Comparison of ENCODE assay signal across 9 mouse cellular contexts in genomic region chr1:151078909-151079522, GRCm38 (mm10).
DNase-seq lines count a peak whose midpoint lies in the region; ATAC-seq and TF ChIP-seq lines count a peak whose summit lies in the region.
"Had no signal": no experiment of that assay in that cellular context is flagged by ENCODE, and none has a peak within 500 bp of the region (broad histone marks: within the 10 kb centered on the region; RNA-seq: fewer than 3 reads in every experiment).

No protein-coding gene starts in this region.

- no peaks in the 10 kb centered on the region for H3K9me3 ChIP-seq in forebrain, embryonic 14.5 days (replicated peaks; ENCODE audit: control insufficient read depth, low read length)
- H3K9me3 ChIP-seq in liver, embryonic 16.5 days (replicated peaks; ENCODE audit: control insufficient read depth, low read length), result no peaks in the 10 kb centered on the region
- H3K9me3 ChIP-seq in neural tube, embryonic 14.5 days (ENCODE audit: control insufficient read depth, low read length), result no peaks in the 10 kb centered on the region
- H3K9me3 ChIP-seq: embryonic facial prominence, embryonic 12.5 days had no signal

- WGBS in forebrain, embryonic 14.5 days, result 36% methylated on average over 16 of the region's 16 CpGs
- WGBS in liver, embryonic 16.5 days (ENCODE audit: insufficient replicate concordance), result 31% methylated on average over 16 of the region's 16 CpGs
- WGBS in neural tube, embryonic 14.5 days, result 31% methylated on average over 16 of the region's 16 CpGs

- DNase-seq in c-Kit-positive CD71-negative TER-119-negative erythroid progenitor cells, embryonic 14.5 days (ENCODE audit: low read depth), result peak; percentile 62
- DNase-seq in forebrain, embryonic 14.5 days (ENCODE audit: low spot score), result peak; percentile 83
- DNase-seq in heart, postnatal 10 days, result peak; percentile 89 to 94
- DNase-seq in kidney, postnatal 36 days, result peak; percentile 85 to 93

- H3K27ac ChIP-seq in forebrain, embryonic 14.5 days (ENCODE audit: low read depth, low read length), result no peak overlapping the region
- H3K27ac ChIP-seq in liver, embryonic 16.5 days (ENCODE audit: low read length), result peak overlapping the region; percentile 85
- H3K27ac ChIP-seq in neural tube, embryonic 14.5 days (ENCODE audit: low read depth, low read length), result no peak overlapping the region
- H3K27ac ChIP-seq in testis, adult 2 months (ENCODE audit: control insufficient read depth, insufficient read depth, low read depth, low read length), result no peak overlapping the region
- H3K27ac ChIP-seq: embryonic facial prominence, embryonic 12.5 days had no signal

- TF ChIP-seq POLR2A in testis, adult 2 months (IDR thresholded peaks at IDR 0.05; ENCODE audit: control insufficient read depth, low read depth, low read length), result no peak

- peak; percentile 98 for TF ChIP-seq CTCF in testis, adult 2 months (IDR thresholded peaks at IDR 0.05; ENCODE audit: control insufficient read depth, insufficient read depth, insufficient replicate concordance, low read depth, low read length)

- H3K27me3 ChIP-seq in forebrain, embryonic 14.5 days (replicated peaks; ENCODE audit: control insufficient read depth, insufficient read depth, low read length), result no peaks in the 10 kb centered on the region
- no peaks in the 10 kb centered on the region for H3K27me3 ChIP-seq in liver, embryonic 16.5 days (ENCODE audit: control insufficient read depth, insufficient read depth, low read depth, low read length)
- no peaks in the 10 kb centered on the region for H3K27me3 ChIP-seq in neural tube, embryonic 14.5 days (ENCODE audit: control insufficient read depth, insufficient read depth, low read length)
- H3K27me3 ChIP-seq in testis, adult 2 months (ENCODE audit: control insufficient read depth, insufficient read depth, low read length), result no peaks in the 10 kb centered on the region
- H3K27me3 ChIP-seq: embryonic facial prominence, embryonic 12.5 days had no signal

- peak; percentile 86 for ATAC-seq in CD4-positive, CD25-positive, alpha-beta regulatory T cell, adult 4 months
- ATAC-seq in forebrain, embryonic 14.5 days, result peak; percentile 88
- ATAC-seq in liver, embryonic 16.5 days (ENCODE audit: low read depth), result peak; percentile 58
- ATAC-seq in neural tube, embryonic 14.5 days (ENCODE audit: low read depth), result peak; percentile 88

- H3K4me3 ChIP-seq in forebrain, embryonic 14.5 days (ENCODE audit: low read depth, low read length), result no peak overlapping the region
- H3K4me3 ChIP-seq in liver, embryonic 16.5 days (ENCODE audit: low read depth, low read length), result no peak overlapping the region
- H3K4me3 ChIP-seq in neural tube, embryonic 14.5 days (ENCODE audit: low read depth, low read length), result no peak overlapping the region
- H3K4me3 ChIP-seq in testis, adult 2 months (ENCODE audit: control insufficient read depth, low read depth, low read length), result no peak overlapping the region
- H3K4me3 ChIP-seq: embryonic facial prominence, embryonic 12.5 days had no signal

- H3K9ac ChIP-seq in forebrain, embryonic 14.5 days (ENCODE audit: low read length), result no peak overlapping the region
- peak overlapping the region; percentile 55 for H3K9ac ChIP-seq in liver, embryonic 16.5 days (ENCODE audit: low read depth, low read length)
- H3K9ac ChIP-seq in neural tube, embryonic 14.5 days (replicated peaks; ENCODE audit: low read depth, low read length), result no peak overlapping the region
- H3K9ac ChIP-seq: embryonic facial prominence, embryonic 12.5 days had no signal

- intact Hi-C loops in heart, postnatal 10 days (cut with DNase I), result loop anchor here (2.0 kb wide), 2 partner anchors 44 to 274 kb away; no protein-coding TSS in a partner anchor

- H3K36me3 ChIP-seq in forebrain, embryonic 14.5 days (ENCODE audit: control insufficient read depth, insufficient read depth, low read length), result no peaks in the 10 kb centered on the region
- no peaks in the 10 kb centered on the region for H3K36me3 ChIP-seq in liver, embryonic 16.5 days (ENCODE audit: control insufficient read depth, insufficient read depth)
- H3K36me3 ChIP-seq in neural tube, embryonic 14.5 days (ENCODE audit: control insufficient read depth, insufficient read depth, low read length), result no peaks in the 10 kb centered on the region
- no peaks in the 10 kb centered on the region for H3K36me3 ChIP-seq in testis, adult 2 months (ENCODE audit: control insufficient read depth, insufficient read depth, low read length)
- H3K36me3 ChIP-seq: embryonic facial prominence, embryonic 12.5 days had no signal

- H3K4me2 ChIP-seq in forebrain, embryonic 14.5 days (ENCODE audit: low read length), result no peak overlapping the region; the same call in 1 of the 2 replicates
- peak overlapping the region; percentile 67 for H3K4me2 ChIP-seq in liver, embryonic 16.5 days (ENCODE audit: low read depth, low read length)
- H3K4me2 ChIP-seq in neural tube, embryonic 14.5 days (ENCODE audit: low read depth, low read length), result no peak overlapping the region
- H3K4me2 ChIP-seq: embryonic facial prominence, embryonic 12.5 days had no signal

- no peaks in the 10 kb centered on the region for H3K4me1 ChIP-seq in forebrain, embryonic 14.5 days (ENCODE audit: control insufficient read depth, insufficient read depth, low read length)
- peaks cover 26% of the 10 kb centered on the region for H3K4me1 ChIP-seq in liver, embryonic 16.5 days (ENCODE audit: control insufficient read depth, low read depth, low read length)
- H3K4me1 ChIP-seq in neural tube, embryonic 14.5 days (ENCODE audit: control insufficient read depth, insufficient read depth, low read length), result no peaks in the 10 kb centered on the region
- H3K4me1 ChIP-seq in testis, adult 2 months (ENCODE audit: control insufficient read depth, insufficient read depth, low read length), result peaks cover 4% of the 10 kb centered on the region; the same call in 1 of the 2 replicates
- H3K4me1 ChIP-seq: embryonic facial prominence, embryonic 12.5 days had no signal
